Mouse (Mus musculus) forebrain, embryonic 16.5 days (tissue): ENCODE results near the gene Metap1d. TPM values are rescaled to one million over a fixed set of nuclear protein-coding genes. Genes with fewer than 3 reads are reported as not detected.

Experiments used
- ATAC-seq: fragments of 200-750 bp; cut with Nextera tagmentation; 2 replicates; pipeline ENCODE4 v1.8.0; 2017; ENCODE audit warnings: mild to moderate bottlenecking, moderate library complexity
- H3K27ac ChIP-seq: fragments of 300-500 bp; sonication (generic); 2 replicates; pipeline ENCODE4 v1.5.1; 2014; ENCODE audit warnings: low read length, control low read depth
- H3K27me3 ChIP-seq: fragments of 300-500 bp; sonication (generic); replicated peaks from 2 replicates; pipeline ENCODE4 v1.6.1; 2014; ENCODE audit warnings: low read length; ENCODE audit not compliant: control insufficient read depth, insufficient read depth
- H3K36me3 ChIP-seq: fragments of 300-500 bp; sonication (generic); 2 replicates; pipeline ENCODE4 v1.6.1; 2014; ENCODE audit not compliant: control insufficient read depth, insufficient read depth
- H3K4me1 ChIP-seq: fragments of 300-500 bp; sonication (generic); replicated peaks from 2 replicates; pipeline ENCODE4 v1.6.1; 2014; ENCODE audit warnings: low read length; ENCODE audit not compliant: control insufficient read depth, insufficient read depth
- H3K4me2 ChIP-seq: fragments of 300-500 bp; sonication (generic); 2 replicates; pipeline ENCODE4 v1.6.1; 2014; ENCODE audit warnings: mild to moderate bottlenecking, low read length, control low read depth
- H3K4me3 ChIP-seq: fragments of 300-500 bp; sonication (generic); replicated peaks from 2 replicates; pipeline ENCODE4 v1.5.1; 2014; ENCODE audit warnings: mild to moderate bottlenecking, low read length, control low read depth
- H3K9ac ChIP-seq: fragments of 300-500 bp; sonication (generic); replicated peaks from 2 replicates; pipeline ENCODE4 v1.6.1; 2014; ENCODE audit warnings: low read depth, low read length, control low read depth
- H3K9me3 ChIP-seq: fragments of 300-500 bp; sonication (generic); 2 replicates; pipeline ENCODE4 v1.6.1; 2016; ENCODE audit warnings: low read length; ENCODE audit not compliant: control insufficient read depth
- whole genome bisulfite sequencing: fragments of 180-500 bp; shearing (Covaris S2); extraction: QIAGEN DNeasy Blood & Tissue Kit; methylation state at CpG from one replicate; pipeline ENCODE4 v1.1.7; 2014; 5-methylcytosine and 5-hydroxymethylcytosine counted together
- polyA plus RNA-seq: library from polyadenylated mRNA; unstranded; fragments of >200 nt; fragmentation: Nextera tagmentation; extraction: Ambion mirVana; gene quantifications from 2 replicates; pipeline ENCODE4 v1.2.1, GENCODE M21; 2015

Gene Metap1d
- polyA plus RNA-seq, 1 experiment from 2014 or later, result 42.0 TPM

- ATAC-seq, result no peak
- H3K9ac ChIP-seq, result no peak overlapping the region
- H3K27me3 ChIP-seq, result 0 out of 2 replicates have a peak, but pooled peaks cover 2% of the 10 kb centered on the region
- peaks cover 16% of the 10 kb centered on the region for H3K4me1 ChIP-seq
- no peak overlapping the region for H3K4me3 ChIP-seq
- H3K9me3 ChIP-seq, result no peaks in the 10 kb centered on the region
- no peak overlapping the region for H3K4me2 ChIP-seq
- H3K36me3 ChIP-seq, result no peaks in the 10 kb centered on the region
- no peak overlapping the region for H3K27ac ChIP-seq
- whole genome bisulfite sequencing, result 14% methylated on average over 2 of the region's 2 CpGs
Observed at GRCm38 (mm10) chr2:71449604-71450003, 3.5 kb upstream of the Metap1d start.

GRCm38 (mm10) chr2:71451761-71452160 lies 1.3 kb upstream of the Metap1d start:
- H3K4me1 ChIP-seq, result peaks cover 10% of the 10 kb centered on the region
- H3K9me3 ChIP-seq, result no peaks in the 10 kb centered on the region
- WGBS, result 59% methylated on average over 5 of the region's 5 CpGs
- H3K9ac ChIP-seq, result no peak overlapping the region
- no peak for ATAC-seq
- 0 out of 2 replicates have a peak, but pooled peaks cover 2% of the 10 kb centered on the region for H3K27me3 ChIP-seq
- H3K36me3 ChIP-seq, result no peaks in the 10 kb centered on the region
- H3K4me2 ChIP-seq, result no peak overlapping the region
- H3K27ac ChIP-seq, result no peak overlapping the region
- no peak overlapping the region for H3K4me3 ChIP-seq

- Histone ChIP-seq H3K9ac (no peak overlapping the region; the same call in 1 of the 2 replicates), H3K27me3 (0 out of 2 replicates have a peak, but pooled peaks cover 2% of the 10 kb centered on the region), H3K36me3 (no peaks in the 10 kb centered on the region), H3K4me2 (peak overlapping the region; percentile 82), H3K4me1 (peaks cover 10% of the 10 kb centered on the region), H3K4me3 (peak overlapping the region; percentile 82), H3K9me3 (no peaks in the 10 kb centered on the region), H3K27ac (no peak overlapping the region)
- 43% methylated on average over 4 of the region's 4 CpGs for WGBS
- no peak for ATAC-seq
Observed at GRCm38 (mm10) chr2:71453917-71454260, 813 bp downstream of the Metap1d start.

- Histone ChIP-seq H3K36me3 (no peaks in the 10 kb centered on the region), H3K9ac (no peak overlapping the region), H3K4me1 (peaks cover 5% of the 10 kb centered on the region), H3K27ac (no peak overlapping the region), H3K9me3 (no peaks in the 10 kb centered on the region), H3K27me3 (no peaks in the 10 kb centered on the region), H3K4me2 (no peak overlapping the region), H3K4me3 (no peak overlapping the region)
- no peak for ATAC-seq
- 56% methylated on average over 13 of the region's 13 CpGs for WGBS
Observed at GRCm38 (mm10) chr2:71458624-71459023, 5.5 kb downstream of the Metap1d start.

GRCm38 (mm10) chr2:71459659-71460058 lies 6.6 kb downstream of the Metap1d start:
- ATAC-seq, result no peak
- Histone ChIP-seq H3K36me3 (no peaks in the 10 kb centered on the region), H3K27me3 (no peaks in the 10 kb centered on the region), H3K27ac (no peak overlapping the region), H3K9me3 (no peaks in the 10 kb centered on the region), H3K4me3 (no peak overlapping the region), H3K4me1 (no peaks in the 10 kb centered on the region), H3K9ac (no peak overlapping the region), H3K4me2 (no peak overlapping the region)
- WGBS, result 92% methylated on average over 1 of the region's 1 CpGs

- H3K4me2 ChIP-seq, result no peak overlapping the region
- H3K27me3 ChIP-seq, result no peaks in the 10 kb centered on the region
- WGBS, result 76% methylated on average over 6 of the region's 6 CpGs
- no peak for ATAC-seq
- no peak overlapping the region for H3K4me3 ChIP-seq
- no peak overlapping the region for H3K9ac ChIP-seq
- H3K9me3 ChIP-seq, result no peaks in the 10 kb centered on the region
- no peaks in the 10 kb centered on the region for H3K4me1 ChIP-seq
- H3K27ac ChIP-seq, result no peak overlapping the region
- H3K36me3 ChIP-seq, result no peaks in the 10 kb centered on the region
Observed at GRCm38 (mm10) chr2:71461139-71461538, 8.1 kb downstream of the Metap1d start.

GRCm38 (mm10) chr2:71461589-71461988 lies 8.5 kb downstream of the Metap1d start:
- Histone ChIP-seq H3K36me3 (no peaks in the 10 kb centered on the region), H3K4me2 (no peak overlapping the region), H3K9ac (no peak overlapping the region), H3K4me3 (no peak overlapping the region), H3K27me3 (no peaks in the 10 kb centered on the region), H3K27ac (no peak overlapping the region), H3K4me1 (no peaks in the 10 kb centered on the region), H3K9me3 (no peaks in the 10 kb centered on the region)
- ATAC-seq, result no peak
- WGBS, result 67% methylated on average over 7 of the region's 7 CpGs

- ATAC-seq, result no peak
- Histone ChIP-seq H3K27ac (no peak overlapping the region), H3K36me3 (no peaks in the 10 kb centered on the region), H3K4me2 (no peak overlapping the region), H3K9me3 (no peaks in the 10 kb centered on the region), H3K9ac (no peak overlapping the region), H3K27me3 (no peaks in the 10 kb centered on the region), H3K4me1 (no peaks in the 10 kb centered on the region), H3K4me3 (no peak overlapping the region)
- 83% methylated on average over 4 of the region's 4 CpGs for WGBS
Observed at GRCm38 (mm10) chr2:71462066-71462465, 9.0 kb downstream of the Metap1d start.

GRCm38 (mm10) chr2:71462553-71462952 lies 9.5 kb downstream of the Metap1d start:
- no peak overlapping the region for H3K27ac ChIP-seq
- H3K36me3 ChIP-seq, result no peaks in the 10 kb centered on the region
- H3K4me3 ChIP-seq, result no peak overlapping the region
- no peaks in the 10 kb centered on the region for H3K4me1 ChIP-seq
- no peaks in the 10 kb centered on the region for H3K9me3 ChIP-seq
- H3K4me2 ChIP-seq, result no peak overlapping the region
- no peaks in the 10 kb centered on the region for H3K27me3 ChIP-seq
- no peak overlapping the region for H3K9ac ChIP-seq
- 78% methylated on average over 3 of the region's 3 CpGs for WGBS
- no peak for ATAC-seq

GRCm38 (mm10) chr2:71466103-71466502 lies 13.0 kb downstream of the Metap1d start:
- Histone ChIP-seq H3K9ac (no peak overlapping the region), H3K36me3 (no peaks in the 10 kb centered on the region), H3K27me3 (no peaks in the 10 kb centered on the region), H3K4me3 (no peak overlapping the region), H3K27ac (no peak overlapping the region), H3K4me1 (no peaks in the 10 kb centered on the region), H3K9me3 (no peaks in the 10 kb centered on the region), H3K4me2 (no peak overlapping the region)
- WGBS, result 14% methylated on average over 5 of the region's 6 CpGs
- ATAC-seq, result no peak
